Mouse (Mus musculus): ENCODE measurements at regions not wholly inside any gene's neighbourhood (a gene's known extent, or its start where the extent isn't known, plus 50 kb on each side); places are given as distances from the start of the nearest gene placed in this dataset.
"Not testable (repeated sequence)": the region's sequence is repeated elsewhere in the genome, so short reads cannot be mapped to it uniquely, and the experiment has no call there.

GRCm38 (mm10) chr7:73036801-73037555 is 338.3 kb upstream of the Rgma start:
- DNase-seq = peak; percentile 50 to 70

- DNase-seq = no peak
Observed at GRCm38 (mm10) chr7:73037638-73038037, 337.7 kb upstream of the Rgma start.

GRCm38 (mm10) chr7:73039921-73040320 is 335.4 kb upstream of the Rgma start:
- DNase-seq = peak; percentile 3 to 16

GRCm38 (mm10) chr7:73044316-73044715 is 331.0 kb upstream of the Rgma start:
- DNase-seq = no peak

GRCm38 (mm10) chr7:73055891-73056290 is 319.4 kb upstream of the Rgma start:
- no peak for DNase-seq

- no peak for DNase-seq
Observed at GRCm38 (mm10) chr7:73063556-73063955, 311.8 kb upstream of the Rgma start.

GRCm38 (mm10) chr7:73068534-73068933 is 306.8 kb upstream of the Rgma start:
- DNase-seq = no peak

GRCm38 (mm10) chr7:73069352-73069751 is 306.0 kb upstream of the Rgma start:
- DNase-seq = no peak

- DNase-seq = not testable (repeated sequence)
Observed at GRCm38 (mm10) chr7:73075391-73075790, 299.9 kb upstream of the Rgma start.

GRCm38 (mm10) chr7:73087496-73088185 is 287.7 kb upstream of the Rgma start:
- no peak for DNase-seq

- no peak for DNase-seq
Observed at GRCm38 (mm10) chr7:73088321-73088720, 287.0 kb upstream of the Rgma start.

- DNase-seq = no peak
Observed at GRCm38 (mm10) chr7:73091758-73092157, 283.6 kb upstream of the Rgma start.

- peak; percentile 4 to 24 for DNase-seq
Observed at GRCm38 (mm10) chr7:73094059-73094458, 281.2 kb upstream of the Rgma start.

- DNase-seq = peak; percentile 44 to 54
Observed at GRCm38 (mm10) chr7:73118871-73119270, 256.4 kb upstream of the Rgma start.

- DNase-seq = no peak
Observed at GRCm38 (mm10) chr7:73120276-73120675, 255.0 kb upstream of the Rgma start.

GRCm38 (mm10) chr7:73124976-73125375 is 250.3 kb upstream of the Rgma start:
- no peak for DNase-seq

- DNase-seq = peak; percentile 13 to 34
Observed at GRCm38 (mm10) chr7:73125864-73126263, 249.4 kb upstream of the Rgma start.

- DNase-seq = no peak
Observed at GRCm38 (mm10) chr7:73135786-73136185, 239.5 kb upstream of the Rgma start.

- DNase-seq = peak in 1 of 2 experiments; percentile 20
Observed at GRCm38 (mm10) chr7:73138269-73138668, 237.0 kb upstream of the Rgma start.

- DNase-seq = peak; percentile 14 to 23
Observed at GRCm38 (mm10) chr7:73138861-73139493, 236.3 kb upstream of the Rgma start.

GRCm38 (mm10) chr7:73139901-73140300 is 235.4 kb upstream of the Rgma start:
- no peak for DNase-seq

GRCm38 (mm10) chr7:73141167-73141566 is 234.1 kb upstream of the Rgma start:
- peak; percentile 27 to 46 for DNase-seq

- DNase-seq = no peak
Observed at GRCm38 (mm10) chr7:73143902-73144301, 231.4 kb upstream of the Rgma start.

- DNase-seq = no peak
Observed at GRCm38 (mm10) chr7:73144846-73145245, 230.5 kb upstream of the Rgma start.
